Mouse (Mus musculus): Measurements from ENCODE around the gene Zdhhc3.

DNA sequence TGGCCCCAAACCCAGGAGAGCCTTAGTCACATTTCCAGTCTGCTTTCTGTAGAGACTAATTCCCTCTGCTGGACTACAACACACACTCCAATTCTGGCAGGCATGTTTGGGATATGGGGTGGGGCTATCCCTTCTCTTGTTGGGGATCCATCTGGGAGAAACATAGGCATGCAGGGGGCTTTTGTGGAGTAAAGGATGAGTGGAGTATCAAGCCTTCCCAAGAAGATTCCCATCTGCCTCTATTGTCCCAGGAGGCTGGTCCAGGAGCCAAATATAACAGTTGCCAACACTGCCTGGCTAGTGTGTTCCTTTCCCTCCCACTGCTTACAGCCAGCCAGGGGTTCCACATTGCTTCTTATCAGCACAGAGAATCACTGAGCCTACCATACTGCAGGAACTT is 44.7 kb upstream of the Zdhhc3 start:
- TF ChIP-seq MYOG (IDR thresholded peaks at IDR 0.05; ENCODE audit: control insufficient read depth in 1 of 3, insufficient read depth in 1 of 3, insufficient read length in 2 of 3, low read depth in 2 of 3) (no peak), CEBPB (IDR thresholded peaks at IDR 0.05; ENCODE audit: insufficient read depth, poor library complexity, severe bottlenecking) (no peak), TCF12 (IDR thresholded peaks at IDR 0.05; ENCODE audit: insufficient read depth, poor library complexity, severe bottlenecking) (no peak), POLR2A (IDR thresholded peaks at IDR 0.05; ENCODE audit: insufficient read length, low read depth) (no peak), REST (IDR thresholded peaks at IDR 0.05; ENCODE audit: insufficient read depth, insufficient read length) (no peak), MYOD1 (IDR thresholded peaks at IDR 0.05; ENCODE audit: control insufficient read depth in 1 of 3, insufficient read length in 2 of 3, low read depth in 2 of 3) (no peak), MAX (IDR thresholded peaks at IDR 0.05; ENCODE audit: low read depth) (no peak), POLR2AphosphoS2 (IDR thresholded peaks at IDR 0.05; ENCODE audit: insufficient read length, low read depth) (no peak)

Data from myocyte (in vitro differentiated cells).